Mouse (Mus musculus): ENCODE measurements around the gene Olfr1387.
"Not testable (repeated sequence)": the region's sequence is repeated elsewhere in the genome, so short reads cannot be mapped to it uniquely, and the experiment has no call there.

- TF ChIP-seq CTCF (IDR thresholded peaks at IDR 0.05; ENCODE audit: borderline replicate concordance, insufficient read depth, low read depth, low read length); POLR2A (IDR thresholded peaks at IDR 0.05; ENCODE audit: borderline replicate concordance, insufficient read depth, low read length): not testable (repeated sequence)
Observed at GRCm38 (mm10) chr11:49488770-49489169, 33.6 kb downstream of the Olfr1387 start, which contains the start of gene Olfr1385.
